In the genomic region with DNA sequence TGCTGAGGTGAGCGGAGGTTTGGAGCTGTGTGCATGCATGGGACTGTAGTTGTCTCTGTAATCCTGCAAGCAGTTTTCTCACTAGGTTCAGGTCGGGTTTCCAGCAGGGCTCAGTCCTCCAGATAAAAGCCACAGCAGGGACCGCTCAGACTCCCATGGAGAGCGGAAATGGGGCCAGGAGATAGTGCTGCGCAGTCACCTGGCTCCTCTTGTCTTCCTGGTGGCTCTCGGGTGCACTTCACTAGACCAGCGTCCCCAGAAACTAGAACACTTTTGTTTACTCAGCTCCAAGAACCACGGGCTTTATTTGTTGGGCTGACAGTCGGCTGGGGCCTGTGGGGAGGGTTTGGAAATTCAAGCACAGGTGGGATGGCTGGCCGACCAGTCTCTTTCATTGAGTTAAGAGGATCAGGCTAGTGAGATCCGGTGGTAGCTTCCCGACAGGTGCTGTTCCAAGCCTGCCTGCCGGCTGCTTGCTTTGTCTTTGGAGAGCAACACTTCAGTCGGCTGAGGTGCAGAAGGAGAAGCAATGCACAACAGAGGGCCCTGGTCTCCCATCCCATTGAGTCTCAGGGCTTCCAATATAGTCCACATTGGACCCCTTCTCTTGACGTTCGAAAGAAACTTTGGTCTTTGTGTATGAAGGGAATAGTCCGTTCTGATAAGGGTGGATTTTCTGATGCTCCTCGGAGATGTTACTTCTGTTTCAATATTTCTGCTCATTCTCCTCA, we compare ENCODE assay signal across 10 mouse cellular contexts. TPM values are rescaled to one million over a fixed set of nuclear protein-coding genes. Genes with fewer than 3 reads are reported as not detected.
DNase-seq lines count a peak whose midpoint lies in the region; ATAC-seq and TF ChIP-seq lines count a peak whose summit lies in the region.
"Had no signal": no experiment of that assay in that cellular context is flagged by ENCODE, and none has a peak within 500 bp of the region (broad histone marks: within the 10 kb centered on the region; RNA-seq: fewer than 3 reads in every experiment).

No protein-coding gene starts in this region.

- no peaks in the 10 kb centered on the region for H3K9me3 ChIP-seq in hindbrain, embryonic 16.5 days (ENCODE audit: control insufficient read depth, low read length)

- WGBS in hindbrain, embryonic 16.5 days = 9% methylated on average over 18 of the region's 18 CpGs
- WGBS in olfactory bulb, adult 2 months = 30% methylated on average over 18 of the region's 18 CpGs

- no peak for TF ChIP-seq CTCF in layer of hippocampus, adult 2 months (conservative IDR thresholded peaks at IDR 0.05)
- no peak for TF ChIP-seq CTCF in olfactory bulb, adult 2 months (IDR thresholded peaks at IDR 0.05; ENCODE audit: insufficient read depth, low read depth, low read length)

- no peak overlapping the region for H3K27ac ChIP-seq in layer of hippocampus, adult 2 months
- no peak overlapping the region for H3K27ac ChIP-seq in hindbrain, embryonic 16.5 days (ENCODE audit: low read depth, low read length)
- H3K27ac ChIP-seq in olfactory bulb, adult 2 months (ENCODE audit: insufficient read depth, low read depth, low read length) = no peak overlapping the region

- 0 out of 2 replicates have a peak overlapping the region, but pooled peaks have one; percentile 16 for H3K4me2 ChIP-seq in hindbrain, embryonic 16.5 days (ENCODE audit: low read length)

- DNase-seq in layer of hippocampus, adult 2 months (ENCODE audit: low spot score in 2 of 2) = no peak
- DNase-seq in layer of hippocampus, adult 11-12 months (ENCODE audit: low spot score) = no peak
- DNase-seq in embryo, embryonic 10.5 days (ENCODE audit: low spot score) = peak; percentile 38
- no peak for DNase-seq in testis, postnatal 10 days (ENCODE audit: low spot score)
- DNase-seq in kidney, postnatal 36 days = no peak
- no peak for DNase-seq in c-Kit-positive CD71-positive TER-119-positive erythroid progenitor cells, embryonic 14.5 days (ENCODE audit: low spot score)

- peaks cover 9% of the 10 kb centered on the region for H3K4me1 ChIP-seq in hindbrain, embryonic 16.5 days (ENCODE audit: control insufficient read depth, insufficient read depth, low read depth, low read length)
- H3K4me1 ChIP-seq in olfactory bulb, adult 2 months (ENCODE audit: control insufficient read depth, insufficient read depth, low read length) = peaks cover 13% of the 10 kb centered on the region

- peak overlapping the region; percentile 72 for H3K4me3 ChIP-seq in layer of hippocampus, adult 2 months
- peak overlapping the region; percentile 13; the same call in 1 of the 2 replicates for H3K4me3 ChIP-seq in hindbrain, embryonic 16.5 days (ENCODE audit: low read length)
- 0 out of 2 replicates have a peak overlapping the region, but pooled peaks have one; percentile 4 for H3K4me3 ChIP-seq in olfactory bulb, adult 2 months (ENCODE audit: insufficient read depth, low read depth, low read length)

- peaks cover 10% of the 10 kb centered on the region for H3K27me3 ChIP-seq in hindbrain, embryonic 16.5 days (replicated peaks; ENCODE audit: control insufficient read depth, insufficient read depth, low read length)

- TF ChIP-seq POLR2A in olfactory bulb, adult 2 months (IDR thresholded peaks at IDR 0.05; ENCODE audit: insufficient read depth, low read depth, low read length) = no peak

- H3K36me3 ChIP-seq in hindbrain, embryonic 16.5 days (ENCODE audit: control insufficient read depth, insufficient read depth, low read length) = no peaks in the 10 kb centered on the region

- no peak for ATAC-seq in hindbrain, embryonic 16.5 days

- H3K9ac ChIP-seq in hindbrain, embryonic 16.5 days (ENCODE audit: low read depth, low read length) = no peak overlapping the region

RNA-seq across cellular contexts. Expression of a gene that starts 1.9 kb away (rescaled TPM):
- total RNA-seq in layer of hippocampus, adult 2 months (2021) = 1 to 10 TPM; 4.3 to 5.1 TPM
- 2.2 and 2.9 TPM in 2 replicates for polyA plus RNA-seq in hindbrain, embryonic 16.5 days (2015; fragmentation: Nextera tagmentation; extraction: Ambion mirVana)
- not detected in 2 replicates for polyA plus RNA-seq in olfactory bulb, adult 2 months (2012; ENCODE audit: insufficient read depth, insufficient read length, low replicate concordance, missing spikeins)
- total RNA-seq: MEL had no signal
- polyA plus RNA-seq: thymus, postnatal 0 days had no signal

Comparison
In these comparisons a context has a peak if more than half of its experiments do, and no peak if none do; other contexts are left out.
1. H3K4me3 ChIP-seq: peak in every context shown above with its lines; median percentile 72 in layer of hippocampus, adult 2 months; 13 in hindbrain, embryonic 16.5 days; 4 in olfactory bulb, adult 2 months.